Mouse (Mus musculus) midbrain, embryonic 12.5 days (tissue): ENCODE data around the gene Cd2. TPM values are rescaled to one million over a fixed set of nuclear protein-coding genes. Genes with fewer than 3 reads are reported as not detected.

ENCODE experiments used
- ATAC-seq: fragments of 200-750 bp; cut with Nextera tagmentation; 2 replicates; pipeline ENCODE4 v1.8.0; 2017; ENCODE audit warnings: low read depth, moderate TSS enrichment, moderate library complexity; ENCODE audit not compliant: low FRiP score
- H3K27ac ChIP-seq: fragments of 300-500 bp; sonication (generic); replicated peaks from 2 replicates; pipeline ENCODE4 v1.5.1; 2016; ENCODE audit warnings: mild to moderate bottlenecking
- H3K27me3 ChIP-seq: fragments of 300-500 bp; sonication (generic); 2 replicates; pipeline ENCODE4 v1.6.1; 2016; ENCODE audit warnings: mild to moderate bottlenecking
- H3K36me3 ChIP-seq: fragments of 300-500 bp; sonication (generic); 2 replicates; pipeline ENCODE4 v1.6.1; 2016
- H3K4me1 ChIP-seq: fragments of 300-500 bp; sonication (generic); 2 replicates; pipeline ENCODE4 v1.6.1; 2016
- H3K4me2 ChIP-seq: fragments of 300-500 bp; sonication (generic); replicated peaks from 2 replicates; pipeline ENCODE4 v1.6.1; 2016; ENCODE audit warnings: mild to moderate bottlenecking, moderate library complexity
- H3K4me3 ChIP-seq: fragments of 300-500 bp; sonication (generic); 2 replicates; pipeline ENCODE4 v1.5.1; 2016; ENCODE audit warnings: mild to moderate bottlenecking
- H3K9ac ChIP-seq: fragments of 300-500 bp; sonication (generic); replicated peaks from 2 replicates; pipeline ENCODE4 v1.6.1; 2016; ENCODE audit warnings: mild to moderate bottlenecking, moderate library complexity
- H3K9me3 ChIP-seq: fragments of 300-500 bp; sonication (generic); 2 replicates; pipeline ENCODE4 v1.6.1; 2016; ENCODE audit warnings: mild to moderate bottlenecking
- WGBS: fragments of 180-500 bp; shearing (Covaris S2); methylation state at CpG from one replicate; pipeline ENCODE4 v1.1.7; 2016; 5-methylcytosine and 5-hydroxymethylcytosine counted together
- polyA plus RNA-seq: library from polyadenylated mRNA; unstranded; fragments of >200 nt; fragmentation: Nextera tagmentation; extraction: Ambion mirVana; gene quantifications from 2 replicates; pipeline ENCODE4 v1.2.1, GENCODE M21; 2016

Cd2 gene
- polyA plus RNA-seq, 1 experiment from 2014 or later, result not detected

DNA sequence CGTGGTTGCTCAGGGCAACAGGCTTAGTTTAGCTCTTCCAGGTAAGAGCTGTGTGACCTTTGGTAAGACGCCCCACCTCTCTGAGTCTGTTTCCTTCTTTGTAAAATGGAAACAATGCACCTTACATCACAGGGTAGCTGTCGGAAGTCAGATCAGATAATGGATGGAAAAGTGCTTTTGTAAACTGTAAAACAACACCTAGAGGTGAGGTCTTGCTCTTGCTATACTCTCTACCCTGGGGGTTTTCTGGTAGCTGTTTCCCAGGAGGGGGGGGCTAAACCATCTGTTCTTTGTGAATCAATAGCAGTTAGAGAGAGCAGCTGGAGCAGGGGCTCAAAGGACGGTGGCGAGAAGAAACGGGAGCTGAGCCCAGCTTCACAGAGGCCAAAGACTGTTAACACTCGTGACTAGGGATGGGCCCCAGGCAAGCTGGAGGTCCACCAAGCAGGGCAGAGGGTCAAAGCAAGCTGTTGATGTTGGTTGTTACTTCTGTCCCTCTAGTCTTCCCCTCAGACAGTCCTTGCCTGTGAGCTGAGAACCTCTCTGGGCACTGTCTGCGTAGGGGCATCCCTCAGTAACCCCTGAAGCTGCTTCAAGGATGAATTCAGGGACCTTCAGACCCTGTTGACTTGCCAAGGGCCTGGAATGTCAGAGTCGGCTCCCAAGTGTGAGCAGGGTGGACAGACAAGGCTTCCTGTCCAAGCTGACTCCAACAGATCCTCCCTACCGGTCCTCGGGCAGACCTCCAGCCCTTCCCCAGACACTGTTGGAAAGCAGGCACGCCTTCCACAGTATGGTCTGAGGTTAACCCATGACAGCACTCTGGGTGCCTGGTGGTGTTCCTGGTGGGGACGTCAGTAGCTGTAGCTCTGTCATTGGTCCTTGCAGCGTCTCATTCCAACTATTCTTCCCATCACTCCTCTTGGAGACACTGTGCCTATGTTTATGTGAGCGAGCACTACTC, 7.1 kb downstream of the Cd2 start:
- H3K9me3 ChIP-seq, result no peaks in the 10 kb centered on the region
- no peak overlapping the region for H3K4me2 ChIP-seq
- no peak for ATAC-seq
- H3K36me3 ChIP-seq, result no peaks in the 10 kb centered on the region
- H3K27me3 ChIP-seq, result peaks cover 6% of the 10 kb centered on the region; the same call in 1 of the 2 replicates
- no peak overlapping the region for H3K4me3 ChIP-seq
- H3K4me1 ChIP-seq, result peaks cover 12% of the 10 kb centered on the region
- WGBS, result 61% methylated on average over 15 of the region's 15 CpGs
- H3K27ac ChIP-seq, result no peak overlapping the region
- H3K9ac ChIP-seq, result no peak overlapping the region

- no peaks in the 10 kb centered on the region for H3K9me3 ChIP-seq
- no peak overlapping the region for H3K4me2 ChIP-seq
- no peak overlapping the region for H3K27ac ChIP-seq
- no peaks in the 10 kb centered on the region for H3K36me3 ChIP-seq
- H3K4me1 ChIP-seq, result peaks cover 12% of the 10 kb centered on the region
- no peak for ATAC-seq
- H3K4me3 ChIP-seq, result no peak overlapping the region
- no peak overlapping the region for H3K9ac ChIP-seq
- 83% methylated on average over 10 of the region's 10 CpGs for WGBS
- H3K27me3 ChIP-seq, result peaks cover 6% of the 10 kb centered on the region; the same call in 1 of the 2 replicates
Observed at GRCm38 (mm10) chr3:101279561-101279960, 8.2 kb downstream of the Cd2 start.

DNA sequence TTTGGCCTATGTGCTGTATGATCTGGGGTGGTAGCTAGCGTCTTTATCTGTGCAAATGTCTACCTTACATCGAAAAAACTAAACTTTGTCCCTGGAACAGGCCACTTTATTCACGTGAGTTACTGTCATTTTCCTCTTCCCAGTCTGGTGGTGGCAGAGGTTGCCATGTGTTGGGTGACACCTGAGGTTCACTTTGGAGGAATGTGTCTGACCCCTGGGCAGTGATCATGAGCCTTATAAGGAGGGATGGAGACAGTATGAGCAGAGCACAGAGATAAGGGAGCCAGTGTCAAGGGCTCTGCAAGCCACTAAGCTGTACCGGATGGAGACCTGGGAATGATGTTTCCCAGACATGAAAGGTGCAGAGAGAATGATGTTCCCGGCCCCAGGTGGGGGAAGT, 9.3 kb downstream of the Cd2 start:
- ATAC-seq, result no peak
- H3K4me2 ChIP-seq, result no peak overlapping the region
- H3K36me3 ChIP-seq, result no peaks in the 10 kb centered on the region
- no peaks in the 10 kb centered on the region for H3K9me3 ChIP-seq
- WGBS, result 89% methylated on average over 5 of the region's 5 CpGs
- peaks cover 6% of the 10 kb centered on the region; the same call in 1 of the 2 replicates for H3K27me3 ChIP-seq
- H3K27ac ChIP-seq, result no peak overlapping the region
- H3K4me3 ChIP-seq, result no peak overlapping the region
- peaks cover 12% of the 10 kb centered on the region for H3K4me1 ChIP-seq
- H3K9ac ChIP-seq, result no peak overlapping the region

- 87% methylated on average over 4 of the region's 4 CpGs for WGBS
- no peaks in the 10 kb centered on the region for H3K9me3 ChIP-seq
- no peak for ATAC-seq
- H3K4me2 ChIP-seq, result no peak overlapping the region
- peaks cover 6% of the 10 kb centered on the region; the same call in 1 of the 2 replicates for H3K27me3 ChIP-seq
- no peaks in the 10 kb centered on the region for H3K36me3 ChIP-seq
- H3K4me3 ChIP-seq, result no peak overlapping the region
- peaks cover 12% of the 10 kb centered on the region for H3K4me1 ChIP-seq
- no peak overlapping the region for H3K9ac ChIP-seq
- H3K27ac ChIP-seq, result no peak overlapping the region
Observed at GRCm38 (mm10) chr3:101277830-101278229, 9.9 kb downstream of the Cd2 start.

GRCm38 (mm10) chr3:101276501-101277320, 11.0 kb downstream of the Cd2 start:
- Histone ChIP-seq H3K9me3 (no peaks in the 10 kb centered on the region), H3K4me3 (no peak overlapping the region), H3K9ac (no peak overlapping the region), H3K27me3 (peaks cover 6% of the 10 kb centered on the region; the same call in 1 of the 2 replicates), H3K27ac (no peak overlapping the region), H3K4me2 (no peak overlapping the region), H3K36me3 (no peaks in the 10 kb centered on the region), H3K4me1 (peaks cover 12% of the 10 kb centered on the region)
- no peak for ATAC-seq
- 73% methylated on average over 12 of the region's 12 CpGs for WGBS

GRCm38 (mm10) chr3:101275636-101276300, 12.0 kb downstream of the Cd2 start:
- 89% methylated on average over 16 of the region's 16 CpGs for WGBS
- peaks cover 8% of the 10 kb centered on the region for H3K4me1 ChIP-seq
- no peak for ATAC-seq
- H3K4me3 ChIP-seq, result no peak overlapping the region
- H3K27ac ChIP-seq, result no peak overlapping the region
- no peaks in the 10 kb centered on the region for H3K9me3 ChIP-seq
- H3K4me2 ChIP-seq, result no peak overlapping the region
- no peaks in the 10 kb centered on the region for H3K36me3 ChIP-seq
- no peak overlapping the region for H3K9ac ChIP-seq
- peaks cover 6% of the 10 kb centered on the region; the same call in 1 of the 2 replicates for H3K27me3 ChIP-seq

GRCm38 (mm10) chr3:101274794-101275193, 12.9 kb downstream of the Cd2 start:
- H3K27ac ChIP-seq, result no peak overlapping the region
- H3K9me3 ChIP-seq, result no peaks in the 10 kb centered on the region
- H3K9ac ChIP-seq, result no peak overlapping the region
- no peak overlapping the region for H3K4me3 ChIP-seq
- H3K36me3 ChIP-seq, result no peaks in the 10 kb centered on the region
- peaks cover 2% of the 10 kb centered on the region; the same call in 1 of the 2 replicates for H3K4me1 ChIP-seq
- H3K4me2 ChIP-seq, result no peak overlapping the region
- H3K27me3 ChIP-seq, result peaks cover 6% of the 10 kb centered on the region; the same call in 1 of the 2 replicates
- 86% methylated on average over 3 of the region's 3 CpGs for WGBS
- no peak for ATAC-seq

DNA sequence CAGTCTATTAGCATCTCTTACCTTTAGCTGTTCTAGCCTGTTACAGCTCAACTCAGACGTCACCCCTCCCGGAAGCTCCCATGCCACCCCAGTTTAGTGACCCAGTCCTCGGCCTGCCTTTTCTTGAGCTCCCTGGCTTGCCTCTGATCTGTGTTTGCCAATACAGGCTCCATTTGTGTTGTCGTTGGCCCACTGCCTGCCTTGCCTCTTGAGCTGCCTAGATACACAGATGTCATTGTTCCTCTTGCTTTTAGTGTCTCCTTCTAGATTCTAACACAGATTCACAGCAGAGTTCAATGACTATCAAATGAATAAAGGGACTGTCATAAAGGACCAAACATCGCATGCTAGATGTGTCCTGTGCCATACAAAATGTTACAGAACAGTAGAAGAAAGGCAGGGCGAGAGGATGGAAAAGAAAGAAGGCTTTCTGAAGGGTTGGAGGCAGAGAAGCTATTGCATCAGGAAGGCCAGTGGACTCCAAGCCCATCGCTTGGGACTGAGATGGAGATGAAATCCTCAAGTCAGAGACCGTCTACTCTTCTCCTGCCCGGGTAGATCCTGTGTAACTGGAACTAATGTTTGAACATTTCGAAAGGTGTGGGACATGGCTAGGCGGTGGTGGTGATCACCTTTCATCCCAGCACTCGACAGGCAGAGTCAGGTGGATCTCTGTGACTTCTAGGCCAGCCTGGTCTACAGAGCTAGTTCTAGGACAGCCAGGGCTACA, 13.5 kb downstream of the Cd2 start:
- Histone ChIP-seq H3K9ac (no peak overlapping the region), H3K4me1 (peaks cover 2% of the 10 kb centered on the region; the same call in 1 of the 2 replicates), H3K9me3 (no peaks in the 10 kb centered on the region), H3K4me2 (no peak overlapping the region), H3K4me3 (no peak overlapping the region), H3K36me3 (no peaks in the 10 kb centered on the region), H3K27ac (no peak overlapping the region), H3K27me3 (peaks cover 6% of the 10 kb centered on the region; the same call in 1 of the 2 replicates)
- 87% methylated on average over 12 of the region's 12 CpGs for WGBS
- no peak for ATAC-seq

- H3K9ac ChIP-seq, result no peak overlapping the region
- no peak overlapping the region for H3K4me3 ChIP-seq
- no peak overlapping the region for H3K27ac ChIP-seq
- H3K4me2 ChIP-seq, result no peak overlapping the region
- no peak for ATAC-seq
- H3K27me3 ChIP-seq, result no peaks in the 10 kb centered on the region
- 75% methylated on average over 1 of the region's 1 CpGs for WGBS
- peaks cover 6% of the 10 kb centered on the region; the same call in 1 of the 2 replicates for H3K9me3 ChIP-seq
- peaks cover 2% of the 10 kb centered on the region; the same call in 1 of the 2 replicates for H3K4me1 ChIP-seq
- no peaks in the 10 kb centered on the region for H3K36me3 ChIP-seq
Observed at GRCm38 (mm10) chr3:101272166-101272565, 15.6 kb downstream of the Cd2 start.

DNA sequence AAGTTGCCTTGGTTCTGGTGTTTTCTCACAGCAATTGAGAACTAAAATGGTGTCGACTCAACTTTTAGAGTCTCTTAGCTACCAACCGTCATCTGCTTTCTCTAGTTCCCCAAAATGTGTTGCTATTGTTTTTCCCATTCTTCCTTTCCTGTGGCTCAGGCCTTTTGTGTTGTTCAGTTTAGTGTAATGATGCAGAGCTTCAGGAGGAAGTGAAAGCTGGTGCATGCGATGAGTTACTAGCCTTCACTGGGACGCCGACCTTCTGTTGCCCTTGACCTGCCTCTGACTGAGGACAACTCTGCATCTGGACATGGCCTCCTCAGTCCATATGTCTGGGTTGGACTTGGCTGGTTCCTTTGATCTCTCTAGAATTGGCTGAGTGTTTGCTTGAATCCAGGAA, 16.9 kb downstream of the Cd2 start:
- Histone ChIP-seq H3K4me1 (no peaks in the 10 kb centered on the region), H3K27me3 (no peaks in the 10 kb centered on the region), H3K4me3 (no peak overlapping the region), H3K9me3 (peaks cover 6% of the 10 kb centered on the region; the same call in 1 of the 2 replicates), H3K9ac (no peak overlapping the region), H3K27ac (no peak overlapping the region), H3K36me3 (no peaks in the 10 kb centered on the region), H3K4me2 (no peak overlapping the region)
- WGBS, result 93% methylated on average over 5 of the region's 5 CpGs
- ATAC-seq, result no peak

DNA sequence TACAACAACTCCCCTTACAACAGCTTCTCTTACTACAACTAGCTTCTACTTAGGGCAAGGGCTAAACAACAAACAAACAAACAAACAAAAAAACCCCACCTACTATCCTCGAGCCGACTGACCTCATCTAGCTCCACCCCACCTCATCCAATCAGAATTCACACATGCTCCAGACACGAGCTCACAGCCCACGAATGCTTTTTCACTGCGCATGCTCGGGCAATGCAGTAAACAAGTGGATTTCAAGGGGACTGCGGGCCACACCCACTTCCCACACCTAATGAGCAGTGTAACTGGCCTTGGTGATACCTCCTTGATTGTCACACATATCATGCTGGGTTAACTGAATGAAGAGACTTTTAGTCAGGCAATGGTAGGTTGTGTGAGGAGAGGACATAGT, 19.4 kb downstream of the Cd2 start:
- no peaks in the 10 kb centered on the region for H3K36me3 ChIP-seq
- no peak overlapping the region for H3K9ac ChIP-seq
- no peak overlapping the region for H3K4me2 ChIP-seq
- H3K4me3 ChIP-seq, result no peak overlapping the region
- no peaks in the 10 kb centered on the region for H3K27me3 ChIP-seq
- 84% methylated on average over 7 of the region's 7 CpGs for WGBS
- H3K4me1 ChIP-seq, result no peaks in the 10 kb centered on the region
- no peak overlapping the region for H3K27ac ChIP-seq
- no peak for ATAC-seq
- H3K9me3 ChIP-seq, result peaks cover 6% of the 10 kb centered on the region; the same call in 1 of the 2 replicates
